Mouse (Mus musculus) hindbrain, embryonic 10.5 days (tissue): ENCODE data around the gene Lrrc61. TPM values are rescaled to one million over a fixed set of nuclear protein-coding genes. Genes with fewer than 3 reads are reported as not detected.
"Not testable (repeated sequence)": the region's sequence is repeated elsewhere in the genome, so short reads cannot be mapped to it uniquely, and the experiment has no call there.

Experiments
- DNase-seq: peaks from one replicate; pipeline ENCODE4 v3.0.0-alpha.2; 2017; ENCODE audit warnings: low spot score
- H3K27ac ChIP-seq: fragments of 300-500 bp; sonication (generic); 2 replicates; pipeline ENCODE4 v1.5.1; 2016; ENCODE audit warnings: mild to moderate bottlenecking, moderate library complexity
- H3K27me3 ChIP-seq: fragments of 300-500 bp; sonication (generic); 2 replicates; pipeline ENCODE4 v1.6.1; 2016; ENCODE audit warnings: mild to moderate bottlenecking; ENCODE audit not compliant: poor library complexity, insufficient read depth, severe bottlenecking
- H3K36me3 ChIP-seq: fragments of 300-500 bp; sonication (generic); 2 replicates; pipeline ENCODE4 v1.6.1; 2016; ENCODE audit warnings: mild to moderate bottlenecking, moderate library complexity
- H3K4me1 ChIP-seq: fragments of 300-500 bp; sonication (generic); replicated peaks from 2 replicates; pipeline ENCODE4 v1.6.1; 2016; ENCODE audit warnings: mild to moderate bottlenecking
- H3K4me3 ChIP-seq: fragments of 300-500 bp; sonication (generic); 2 replicates; pipeline ENCODE4 v1.5.1; 2016; ENCODE audit warnings: mild to moderate bottlenecking, moderate library complexity
- H3K9me3 ChIP-seq: fragments of 300-500 bp; sonication (generic); 2 replicates; pipeline ENCODE4 v1.6.1; 2016; ENCODE audit warnings: mild to moderate bottlenecking, moderate library complexity
- WGBS: fragments of 180-500 bp; shearing (Covaris S2); methylation state at CpG from one replicate; pipeline ENCODE4 v1.1.7; 2016; 5-methylcytosine and 5-hydroxymethylcytosine counted together
- polyA plus RNA-seq: library from polyadenylated mRNA; unstranded; fragments of >200 nt; fragmentation: Nextera tagmentation; extraction: Ambion mirVana; gene quantifications from 2 replicates; pipeline ENCODE4 v1.2.1, GENCODE M21; 2016

The Lrrc61 gene
- 16.9 and 25.2 TPM in 2 replicates for polyA plus RNA-seq

DNA sequence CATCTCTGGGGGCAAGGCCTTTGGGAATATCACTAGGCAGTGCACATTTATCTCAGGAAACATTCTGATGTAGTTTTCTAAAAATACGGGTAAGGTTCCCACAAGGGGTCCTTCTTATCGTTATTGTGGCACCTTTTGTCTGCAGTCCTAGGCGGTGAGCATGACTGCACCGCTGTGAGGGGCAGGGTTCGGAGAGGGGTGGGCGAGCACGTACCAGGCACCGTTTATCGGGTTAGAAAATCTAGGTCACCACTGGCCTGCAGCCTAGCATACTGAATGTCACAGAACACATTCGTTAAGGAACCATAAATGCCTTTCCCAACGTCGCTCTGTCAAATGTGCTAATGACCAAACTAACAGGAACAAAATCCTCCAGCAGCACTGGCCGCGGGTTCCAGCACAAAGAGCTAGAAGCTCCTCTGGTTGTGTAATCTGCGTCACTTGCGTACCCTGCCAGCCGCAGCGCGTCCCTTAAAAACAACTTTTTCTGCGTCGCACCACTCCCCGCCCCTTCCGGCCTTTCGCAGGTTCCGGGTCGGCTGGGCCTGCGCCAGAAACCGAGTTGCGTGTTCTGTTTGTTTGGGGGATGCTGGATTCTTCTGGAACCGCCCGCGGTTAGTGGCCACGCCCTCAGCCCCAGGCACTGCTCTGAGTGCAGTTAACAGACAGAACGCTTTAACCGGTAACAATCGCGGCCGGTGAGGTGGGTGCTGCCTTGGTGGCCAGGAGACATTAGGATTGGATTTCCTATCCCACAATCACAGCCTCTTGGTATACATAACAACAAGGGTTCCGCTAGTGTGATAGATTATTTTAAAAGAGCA is at the start of gene Lrrc61:
Gene Lrrc61, plus strand, starts transcription at position 517 of the 824 bp plus-strand sequence.
- H3K9me3 ChIP-seq = no peaks in the 10 kb centered on the region
- peak within 1 kb of the TSS; percentile 61 for H3K4me3 ChIP-seq
- H3K27me3 ChIP-seq = no peaks in the 10 kb centered on the region
- WGBS = under 1% methylated on average over 39 of the region's 39 CpGs
- H3K36me3 ChIP-seq = peaks cover 27% of the 10 kb centered on the region
- peaks cover 18% of the 10 kb centered on the region for H3K4me1 ChIP-seq
- peak; percentile 92 for DNase-seq
- H3K27ac ChIP-seq = peak within 1 kb of the TSS; percentile 96

DNA sequence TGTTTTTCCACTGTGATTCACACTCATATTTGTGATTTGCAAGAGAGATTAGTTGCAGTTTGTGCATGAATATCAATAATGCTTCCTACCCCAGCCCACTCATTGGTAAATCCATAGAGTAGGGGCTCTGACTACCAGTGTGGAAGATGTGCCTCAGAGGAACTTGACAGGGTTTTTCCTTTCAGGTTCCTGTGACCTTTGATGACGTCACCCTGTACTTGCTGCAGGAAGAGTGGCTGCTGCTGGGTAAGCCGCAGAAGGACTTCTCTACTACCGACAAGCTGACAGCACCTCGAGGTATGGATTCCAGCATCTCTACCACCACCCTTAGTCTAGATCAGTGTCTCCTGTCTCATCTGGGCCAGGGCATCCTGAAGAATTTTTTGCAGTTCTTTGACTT is 46.5 kb upstream of the Lrrc61 start:
- H3K27me3 ChIP-seq = no peaks in the 10 kb centered on the region
- peaks cover 7% of the 10 kb centered on the region for H3K4me1 ChIP-seq
- peaks cover 30% of the 10 kb centered on the region for H3K36me3 ChIP-seq
- H3K9me3 ChIP-seq = no peaks in the 10 kb centered on the region
- H3K4me3 ChIP-seq = no peak overlapping the region
- H3K27ac ChIP-seq = no peak overlapping the region
- no peak for DNase-seq
- WGBS = 83% methylated on average over 4 of the region's 4 CpGs

DNA sequence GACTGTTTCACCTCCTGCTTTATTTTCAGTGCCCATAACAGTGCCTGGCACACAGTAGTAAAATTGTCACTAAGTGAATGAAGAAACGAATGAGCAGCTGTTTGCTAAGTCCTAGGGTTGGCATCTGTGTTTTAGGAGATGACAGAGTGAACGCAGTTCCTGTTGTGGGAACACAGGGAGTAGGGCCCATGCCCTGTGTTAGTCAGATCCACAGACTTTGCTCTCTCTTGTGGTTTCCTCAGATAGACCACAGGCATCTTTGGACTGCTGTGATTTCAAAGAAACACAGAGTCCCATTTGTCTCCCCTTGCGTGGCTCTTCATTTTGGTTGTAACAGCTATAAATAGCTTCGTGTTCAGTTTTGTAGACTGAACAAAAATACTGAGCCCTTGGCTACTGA is 44.2 kb upstream of the Lrrc61 start:
- H3K9me3 ChIP-seq = no peaks in the 10 kb centered on the region
- H3K4me3 ChIP-seq = no peak overlapping the region
- no peak for DNase-seq
- peaks cover 53% of the 10 kb centered on the region for H3K36me3 ChIP-seq
- 90% methylated on average over 4 of the region's 4 CpGs for WGBS
- H3K27ac ChIP-seq = no peak overlapping the region
- no peaks in the 10 kb centered on the region for H3K27me3 ChIP-seq
- no peaks in the 10 kb centered on the region for H3K4me1 ChIP-seq

DNA sequence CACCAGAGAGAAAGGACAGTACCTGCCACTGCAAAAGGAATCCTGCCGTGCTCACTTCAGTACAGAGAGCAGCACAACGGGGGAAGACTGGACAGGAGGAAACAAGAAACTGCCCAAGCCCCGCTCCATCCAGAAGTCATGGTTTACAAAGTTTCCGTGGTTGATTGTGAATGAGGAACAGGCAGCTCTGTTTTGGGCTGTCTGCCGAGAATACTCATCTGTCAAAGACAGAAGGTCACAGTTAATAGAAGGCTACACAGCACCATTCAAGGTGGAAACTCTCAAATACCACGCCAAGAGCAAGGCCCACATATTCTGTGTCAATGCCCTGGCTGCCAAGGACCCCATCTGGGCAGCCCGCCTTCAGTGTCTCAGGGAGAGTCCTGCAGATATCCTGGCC is 42.7 kb upstream of the Lrrc61 start:
- WGBS = 91% methylated on average over 7 of the region's 7 CpGs
- H3K36me3 ChIP-seq = peaks cover 67% of the 10 kb centered on the region

DNA sequence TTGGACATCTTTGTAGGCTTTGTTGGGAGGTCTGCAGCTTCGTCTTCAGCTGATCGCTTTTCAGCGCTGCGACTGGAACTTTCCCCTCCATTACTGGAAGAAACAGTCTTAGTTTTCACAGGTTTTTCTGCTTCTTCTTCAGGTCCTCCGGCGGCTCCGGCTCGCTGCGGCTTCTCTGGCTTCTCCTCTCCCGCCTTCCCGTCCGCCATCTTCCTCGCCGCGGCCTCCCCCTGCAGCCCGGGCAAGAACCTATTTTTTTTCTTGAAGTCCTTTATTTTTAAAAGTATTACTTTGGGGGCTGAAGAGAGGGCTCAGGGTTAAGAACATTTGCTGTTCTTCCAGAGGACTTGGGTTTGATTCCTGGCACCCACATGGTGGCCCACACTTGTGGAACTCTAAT is 29.7 kb upstream of the Lrrc61 start:
- not testable (repeated sequence) for H3K27me3 ChIP-seq, H3K4me1 ChIP-seq, H3K9me3 ChIP-seq, DNase-seq, H3K4me3 ChIP-seq, H3K27ac ChIP-seq
- peaks cover 19% of the 10 kb centered on the region for H3K36me3 ChIP-seq
- 96% methylated on average over 16 of the region's 16 CpGs for WGBS

More for the DNA sequence above, 42.7 kb upstream of the Lrrc61 start:
- Histone ChIP-seq H3K27ac (no peak overlapping the region), H3K4me3 (no peak overlapping the region), H3K4me1 (no peaks in the 10 kb centered on the region), H3K27me3 (no peaks in the 10 kb centered on the region), H3K9me3 (peaks cover 6% of the 10 kb centered on the region; the same call in 1 of the 2 replicates)
- no peak for DNase-seq

DNA sequence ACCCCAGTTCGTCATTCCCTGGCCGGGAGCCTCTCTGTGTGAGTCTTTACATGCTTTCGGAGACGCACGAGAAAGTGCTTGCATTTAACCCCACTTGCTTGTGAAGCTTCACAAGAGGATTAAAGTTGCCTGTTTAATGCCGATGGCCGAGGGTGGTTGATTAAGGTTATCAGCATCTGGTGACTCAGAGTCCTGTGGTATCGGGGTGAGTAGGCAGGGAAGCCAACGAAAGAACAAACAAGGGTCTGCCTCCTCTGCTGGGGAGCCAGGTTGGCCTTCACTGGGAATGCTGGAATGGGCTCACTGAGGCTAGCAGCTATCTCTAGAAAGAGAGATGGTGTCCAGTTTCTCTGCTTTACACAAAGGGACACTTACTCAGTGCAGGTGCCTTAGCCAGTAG is 26.7 kb upstream of the Lrrc61 start:
- Histone ChIP-seq H3K27ac (no peak overlapping the region), H3K27me3 (no peaks in the 10 kb centered on the region), H3K4me3 (no peak overlapping the region), H3K36me3 (peaks cover 41% of the 10 kb centered on the region), H3K4me1 (no peaks in the 10 kb centered on the region), H3K9me3 (no peaks in the 10 kb centered on the region)
- 87% methylated on average over 9 of the region's 9 CpGs for WGBS
- DNase-seq = no peak

DNA sequence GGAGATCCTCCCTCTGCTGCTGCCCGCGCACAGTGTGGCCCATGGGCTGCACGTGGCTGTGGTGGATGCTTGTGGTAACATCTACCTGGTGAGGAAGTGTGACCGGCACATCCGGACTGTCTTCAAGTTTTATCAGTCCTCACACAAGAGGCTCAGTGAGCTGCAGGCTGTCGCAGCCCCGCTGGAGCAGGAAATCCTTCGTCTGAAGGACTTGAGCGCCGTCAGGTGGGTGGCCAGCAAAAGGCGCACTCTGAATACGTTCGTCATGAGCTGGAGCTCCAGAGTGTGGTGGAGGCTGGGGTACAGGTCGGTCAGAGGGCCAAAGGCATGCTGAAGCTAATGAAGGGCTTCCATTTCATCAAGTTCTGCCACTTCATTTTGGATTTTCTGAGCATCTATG is 25.3 kb upstream of the Lrrc61 start:
- H3K9me3 ChIP-seq = no peaks in the 10 kb centered on the region
- no peak overlapping the region for H3K4me3 ChIP-seq
- H3K4me1 ChIP-seq = no peaks in the 10 kb centered on the region
- no peak overlapping the region for H3K27ac ChIP-seq
- peaks cover 45% of the 10 kb centered on the region for H3K36me3 ChIP-seq
- WGBS = 79% methylated on average over 14 of the region's 14 CpGs
- DNase-seq = no peak
- H3K27me3 ChIP-seq = no peaks in the 10 kb centered on the region

DNA sequence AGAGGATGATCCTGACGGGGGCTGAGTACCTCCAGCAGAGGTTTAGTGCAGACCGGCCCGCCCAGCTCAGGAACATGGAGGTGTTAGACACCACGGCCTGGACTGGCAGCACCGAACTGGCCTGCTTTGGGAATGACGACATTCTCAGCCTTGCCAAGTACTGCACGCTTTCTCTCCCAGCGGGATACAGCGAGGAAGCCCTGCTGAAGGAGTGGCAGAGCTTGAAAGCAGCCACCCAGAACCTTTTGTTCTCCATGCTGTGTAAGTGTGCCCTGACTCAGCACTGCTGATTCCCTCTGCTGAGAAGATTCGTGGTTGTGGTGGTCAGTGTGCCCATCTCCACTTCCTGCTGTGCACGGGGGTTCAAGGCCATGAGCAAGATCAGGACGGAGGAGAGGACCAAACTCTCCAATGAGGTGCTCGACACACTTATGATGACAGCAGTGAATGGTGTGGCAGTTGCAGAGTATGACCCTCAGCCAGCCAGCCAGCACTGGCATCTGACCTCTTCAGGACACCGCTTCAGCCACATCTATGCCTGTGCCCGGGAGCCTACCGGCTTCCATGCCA is 24.6 kb upstream of the Lrrc61 start:
- WGBS = 86% methylated on average over 16 of the region's 16 CpGs
- Histone ChIP-seq H3K4me3 (no peak overlapping the region), H3K27ac (no peak overlapping the region), H3K27me3 (no peaks in the 10 kb centered on the region), H3K9me3 (no peaks in the 10 kb centered on the region), H3K36me3 (peaks cover 44% of the 10 kb centered on the region), H3K4me1 (no peaks in the 10 kb centered on the region)
- DNase-seq = no peak

DNA sequence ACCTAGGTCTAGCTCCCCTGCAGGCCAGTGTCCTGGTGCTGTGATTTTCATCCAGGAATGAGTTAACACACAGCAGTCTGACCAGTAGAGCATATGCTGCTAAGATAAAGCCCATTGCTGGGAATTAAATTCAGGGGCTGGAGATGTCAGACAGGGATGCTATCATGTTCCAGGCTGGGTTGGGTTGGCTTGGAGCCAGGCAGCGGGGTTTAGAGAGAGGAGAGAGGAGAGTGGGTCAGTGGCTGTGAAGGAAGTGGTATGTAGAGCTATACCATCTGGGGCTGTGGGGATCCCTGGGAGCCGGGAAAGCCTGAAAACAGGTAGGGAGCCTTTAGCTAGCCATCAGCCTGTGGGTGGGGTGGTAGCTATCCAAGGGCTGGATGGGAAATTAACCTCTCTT is 23.7 kb upstream of the Lrrc61 start:
- Histone ChIP-seq H3K36me3 (peaks cover 39% of the 10 kb centered on the region), H3K4me1 (no peaks in the 10 kb centered on the region), H3K4me3 (no peak overlapping the region), H3K9me3 (no peaks in the 10 kb centered on the region), H3K27me3 (no peaks in the 10 kb centered on the region), H3K27ac (no peak overlapping the region)
- DNase-seq = no peak
- WGBS = 83% methylated on average over 2 of the region's 2 CpGs

DNA sequence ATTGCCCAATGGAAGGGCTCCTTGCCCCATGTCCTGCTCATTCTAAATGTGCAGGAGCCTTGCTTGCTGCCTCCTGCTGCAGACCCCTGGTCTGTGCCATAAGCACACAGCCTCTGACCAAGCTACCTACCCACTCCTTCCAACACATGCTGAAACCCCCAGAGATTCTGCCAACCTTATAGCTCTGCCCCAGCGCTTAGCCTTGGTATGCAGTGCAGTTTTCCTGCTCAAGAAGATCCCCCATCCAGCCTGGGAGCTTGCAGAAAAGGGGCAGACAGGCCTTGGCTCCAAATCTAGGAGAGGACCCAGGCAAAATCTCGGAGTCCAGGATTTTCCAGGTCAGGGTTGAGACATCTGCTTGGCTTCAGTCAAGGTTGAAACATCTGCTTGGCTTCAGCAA is 21.1 kb upstream of the Lrrc61 start:
- Histone ChIP-seq H3K9me3 (no peaks in the 10 kb centered on the region), H3K27ac (no peak overlapping the region), H3K27me3 (no peaks in the 10 kb centered on the region), H3K4me3 (no peak overlapping the region), H3K36me3 (peaks cover 39% of the 10 kb centered on the region), H3K4me1 (peaks cover 21% of the 10 kb centered on the region)
- no peak for DNase-seq
- WGBS = 78% methylated on average over 2 of the region's 2 CpGs

DNA sequence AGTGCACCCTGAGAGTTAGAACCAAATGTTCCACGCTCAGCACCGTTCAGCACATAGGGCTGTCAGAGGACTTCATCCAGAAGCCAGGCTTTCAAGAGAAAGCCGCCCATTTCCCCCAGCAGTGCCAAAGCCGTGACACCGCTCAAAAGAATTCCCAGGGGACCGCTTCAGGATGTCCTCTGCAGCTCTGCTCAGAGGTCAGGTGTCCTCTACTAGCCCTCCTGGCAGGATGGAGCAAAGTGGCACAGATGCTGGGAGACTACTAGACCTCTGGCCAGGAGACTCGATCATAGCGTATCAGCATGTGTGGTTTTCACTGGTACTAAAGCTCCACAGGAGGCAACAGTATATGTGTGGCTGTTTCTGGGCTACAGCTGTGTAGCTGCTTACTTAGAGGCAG is 19.7 kb upstream of the Lrrc61 start:
- DNase-seq = no peak
- Histone ChIP-seq H3K4me1 (peaks cover 32% of the 10 kb centered on the region), H3K27me3 (no peaks in the 10 kb centered on the region), H3K4me3 (no peak overlapping the region), H3K36me3 (peaks cover 32% of the 10 kb centered on the region), H3K27ac (no peak overlapping the region), H3K9me3 (no peaks in the 10 kb centered on the region)
- WGBS = 81% methylated on average over 8 of the region's 8 CpGs

DNA sequence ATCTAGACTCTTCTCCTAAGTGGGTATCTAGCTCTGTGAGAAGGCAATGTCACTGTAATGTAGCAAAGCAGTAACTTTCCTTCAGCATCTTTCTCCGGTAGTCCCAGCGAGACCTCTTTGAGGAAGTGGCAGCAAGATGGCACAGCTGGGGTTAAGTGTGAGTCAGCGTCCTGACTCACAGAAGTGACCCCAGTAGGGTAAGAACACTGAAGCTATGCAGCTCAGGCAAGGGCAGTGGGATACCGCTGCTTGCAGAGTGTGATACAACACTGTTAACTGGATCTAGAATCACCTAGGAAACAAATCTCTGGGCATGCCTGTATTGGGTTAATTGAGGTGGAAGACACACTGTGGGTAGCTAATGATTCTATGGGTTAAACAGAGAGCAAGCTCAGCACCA is 18.5 kb upstream of the Lrrc61 start:
- WGBS = 71% methylated on average over 4 of the region's 4 CpGs
- Histone ChIP-seq H3K27me3 (no peaks in the 10 kb centered on the region), H3K4me1 (peaks cover 37% of the 10 kb centered on the region), H3K36me3 (peaks cover 35% of the 10 kb centered on the region), H3K4me3 (no peak overlapping the region), H3K27ac (no peak overlapping the region), H3K9me3 (no peaks in the 10 kb centered on the region)
- no peak for DNase-seq

DNA sequence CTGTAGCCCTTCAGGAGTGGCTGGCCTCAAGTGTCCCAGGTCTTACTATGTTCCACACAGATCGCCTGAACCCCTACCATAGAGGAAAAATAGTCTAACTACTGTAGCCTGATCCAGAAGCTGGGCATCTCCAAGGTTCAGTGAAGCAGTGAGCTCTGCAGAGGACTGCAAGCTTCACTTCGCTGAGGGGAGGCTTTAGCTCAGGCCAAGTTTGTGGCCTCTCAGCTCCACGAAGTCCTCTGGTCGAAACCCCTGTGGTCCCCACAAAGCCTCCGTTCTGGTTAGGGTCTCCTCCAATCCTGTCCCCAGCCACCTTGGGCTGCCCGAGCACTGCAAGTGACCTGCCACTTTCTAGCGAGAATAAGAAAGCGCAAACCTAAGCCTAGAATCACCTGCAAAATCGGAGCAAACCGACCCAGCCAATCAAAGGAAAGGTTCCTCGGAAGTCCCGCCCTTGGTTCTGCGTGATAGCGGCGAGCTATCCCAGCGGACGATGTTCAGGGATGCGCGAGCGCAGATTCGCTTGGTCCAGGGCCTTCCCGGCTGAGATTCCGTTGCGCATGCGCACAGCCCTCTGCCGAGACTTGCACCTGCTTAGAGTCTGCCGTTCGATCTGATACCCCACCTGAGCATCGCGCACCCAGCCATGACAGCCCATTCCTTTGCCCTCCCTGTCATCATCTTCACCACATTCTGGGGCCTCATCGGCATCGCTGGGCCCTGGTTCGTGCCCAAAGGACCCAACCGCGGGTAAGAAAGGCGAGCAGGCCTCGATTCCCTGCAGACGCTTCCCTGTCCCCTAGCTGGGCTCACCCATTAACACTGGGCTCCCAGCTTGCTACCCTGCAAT is 17.3 kb upstream of the Lrrc61 start, which contains the start of gene Atp6v0e2:
Gene Atp6v0e2, plus strand, starts transcription at position 511 of the 850 bp plus-strand sequence.
- H3K27ac ChIP-seq = peak within 1 kb of the TSS; percentile 91
- H3K4me3 ChIP-seq = peak within 1 kb of the TSS; percentile 69
- H3K27me3 ChIP-seq = no peaks in the 10 kb centered on the region
- H3K9me3 ChIP-seq = no peaks in the 10 kb centered on the region
- H3K4me1 ChIP-seq = peaks cover 49% of the 10 kb centered on the region
- DNase-seq = peak; percentile 91
- H3K36me3 ChIP-seq = peaks cover 35% of the 10 kb centered on the region
- WGBS = 4% methylated on average over 38 of the region's 38 CpGs
